Comparison of ENCODE assay signal across 8 mouse cellular contexts in the genomic region with DNA sequence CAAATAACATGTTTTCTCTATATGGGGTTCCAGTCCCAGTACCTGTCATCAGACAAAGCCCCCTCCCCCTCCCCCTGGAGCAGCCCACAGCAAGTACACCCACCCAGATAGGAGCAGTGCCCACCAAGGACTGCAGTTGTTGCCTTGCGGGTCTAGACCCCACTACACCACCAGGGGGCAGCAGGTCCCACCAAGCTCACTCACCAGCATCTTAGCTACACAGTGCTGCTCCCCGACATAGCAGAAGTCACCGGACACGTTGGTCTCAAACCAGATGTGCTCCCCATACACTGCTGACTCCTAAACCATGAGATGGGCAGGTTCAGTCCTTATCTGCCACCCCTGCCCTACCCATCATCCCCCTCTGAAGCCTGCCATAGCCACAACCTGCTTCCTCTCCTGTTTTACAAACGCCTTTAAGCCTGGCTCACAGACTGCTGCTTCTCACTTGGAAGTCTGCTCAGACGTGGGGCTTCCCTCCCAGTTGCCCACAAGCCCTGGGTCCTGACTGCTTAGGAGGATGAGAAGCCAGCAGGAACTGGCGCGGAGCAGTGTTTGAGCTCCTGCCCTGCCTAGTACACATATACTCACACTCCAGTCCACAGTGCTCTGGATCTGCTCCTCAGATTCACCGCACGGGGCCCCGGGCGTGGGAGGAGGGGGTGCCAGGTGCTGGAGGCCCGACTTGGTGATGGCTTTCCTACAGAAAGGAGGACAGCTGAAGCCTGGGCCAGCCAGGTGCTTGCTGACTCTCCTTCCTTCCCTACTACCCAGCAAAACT. TPM values are rescaled to one million over a fixed set of nuclear protein-coding genes. Genes with fewer than 3 reads are reported as not detected.
DNase-seq lines count a peak whose midpoint lies in the region; ATAC-seq lines count a peak whose summit lies in the region.

No protein-coding gene starts in this region.

- 45% methylated on average over 13 of the region's 13 CpGs for WGBS in intestine, embryonic 16.5 days
- 43% methylated on average over 13 of the region's 13 CpGs for WGBS in midbrain, embryonic 16.5 days

- 0 out of 2 replicates have a peak overlapping the region, but pooled peaks have one; percentile 43 for H3K9ac ChIP-seq in intestine, embryonic 16.5 days (ENCODE audit: low read depth, low read length)
- no peak overlapping the region for H3K9ac ChIP-seq in midbrain, embryonic 16.5 days (ENCODE audit: low read depth, low read length)

- no peak overlapping the region for H3K4me3 ChIP-seq in intestine, embryonic 16.5 days (ENCODE audit: low read length)
- no peak overlapping the region for H3K4me3 ChIP-seq in midbrain, embryonic 16.5 days (ENCODE audit: low read depth, low read length)

- no peak overlapping the region for H3K4me2 ChIP-seq in intestine, embryonic 16.5 days (ENCODE audit: low read depth, low read length)
- H3K4me2 ChIP-seq in midbrain, embryonic 16.5 days (ENCODE audit: low read length), result no peak overlapping the region

- no peaks in the 10 kb centered on the region for H3K27me3 ChIP-seq in intestine, embryonic 16.5 days (replicated peaks; ENCODE audit: control insufficient read depth, insufficient read depth, low read length)
- no peaks in the 10 kb centered on the region for H3K27me3 ChIP-seq in midbrain, embryonic 16.5 days (ENCODE audit: control insufficient read depth, insufficient read depth, low read depth, low read length)

- no peak overlapping the region for H3K27ac ChIP-seq in intestine, embryonic 16.5 days (ENCODE audit: low read length)
- no peak overlapping the region for H3K27ac ChIP-seq in midbrain, embryonic 16.5 days (ENCODE audit: low read length)

- H3K36me3 ChIP-seq in intestine, embryonic 16.5 days (ENCODE audit: control insufficient read depth, insufficient read depth, low read length), result peaks cover 20% of the 10 kb centered on the region
- H3K36me3 ChIP-seq in midbrain, embryonic 16.5 days (ENCODE audit: control insufficient read depth, insufficient read depth, low read length), result peaks cover 5% of the 10 kb centered on the region

- ATAC-seq in intestine, embryonic 16.5 days, result peak; percentile 42; the same call in 1 of the 2 replicates
- ATAC-seq in midbrain, embryonic 16.5 days, result peak; percentile 71

- no peaks in the 10 kb centered on the region for H3K9me3 ChIP-seq in intestine, embryonic 16.5 days (ENCODE audit: control insufficient read depth, low read length)
- H3K9me3 ChIP-seq in midbrain, embryonic 16.5 days (replicated peaks; ENCODE audit: control insufficient read depth, low read length, poor library complexity, severe bottlenecking), result no peaks in the 10 kb centered on the region

- DNase-seq in left cerebral cortex, adult 11 months (ENCODE audit: low spot score), result peak; percentile 68
- no peak for DNase-seq in left cerebral cortex, adult 8-10 months (ENCODE audit: low spot score in 2 of 2)
- peak; percentile 89 for DNase-seq in embryo, embryonic 10 days (ENCODE audit: low spot score)
- DNase-seq in gastrocnemius, postnatal 36 days, result peak; percentile 69 to 80
- peak; percentile 84 for DNase-seq in liver
- peak; percentile 67 to 86 for DNase-seq in spleen, postnatal 10 days (ENCODE audit: low spot score in 2 of 2)

- peaks cover 50% of the 10 kb centered on the region for H3K4me1 ChIP-seq in intestine, embryonic 16.5 days (ENCODE audit: control insufficient read depth, insufficient read depth, low read length)
- H3K4me1 ChIP-seq in midbrain, embryonic 16.5 days (ENCODE audit: control insufficient read depth, insufficient read depth, low read length), result peaks cover 4% of the 10 kb centered on the region

- intact Hi-C loops in gastrocnemius, postnatal 36 days (cut with DNase I), result loop anchor here (2.0 kb wide), 2 partner anchors 14 to 42 kb away; no protein-coding TSS in a partner anchor

RNA-seq across cellular contexts. Expression of a gene that starts 1.1 kb away (rescaled TPM):
- not detected for total RNA-seq in left cerebral cortex, adult 8-10 months (2022)
- not detected for total RNA-seq in gastrocnemius, postnatal 36 days (2021)
- polyA plus RNA-seq in intestine, embryonic 16.5 days (2015; fragmentation: Nextera tagmentation; extraction: Ambion mirVana), result 0.28 and 0.55 TPM in 2 replicates
- 0.11 TPM in 1 of 2 replicates, not detected in the other for polyA plus RNA-seq in midbrain, embryonic 16.5 days (2015; fragmentation: Nextera tagmentation; extraction: Ambion mirVana)

RNA-seq across cellular contexts. Expression of a gene that starts 12.3 kb away (rescaled TPM):
- 10 to 100 TPM; 17.9 to 21.1 (median 19.8) TPM for total RNA-seq in left cerebral cortex, adult 8-10 months (2022)
- total RNA-seq in gastrocnemius, postnatal 36 days (2021), result 1 to 10 TPM; 1.4 to 4.3 TPM
- 370 and 437 TPM in 2 replicates for polyA plus RNA-seq in intestine, embryonic 16.5 days (2015; fragmentation: Nextera tagmentation; extraction: Ambion mirVana)
- 98.8 and 113 TPM in 2 replicates for polyA plus RNA-seq in midbrain, embryonic 16.5 days (2015; fragmentation: Nextera tagmentation; extraction: Ambion mirVana)

RNA-seq across cellular contexts. Expression of a gene that starts 17.3 kb away (rescaled TPM):
- total RNA-seq in left cerebral cortex, adult 8-10 months (2022), result 10 to 100 TPM; 57.9 to 66.5 (median 60.3) TPM
- total RNA-seq in gastrocnemius, postnatal 36 days (2021), result not detected
- polyA plus RNA-seq in intestine, embryonic 16.5 days (2015; fragmentation: Nextera tagmentation; extraction: Ambion mirVana), result 0.23 and 0.33 TPM in 2 replicates
- 0.33 and 0.34 TPM in 2 replicates for polyA plus RNA-seq in midbrain, embryonic 16.5 days (2015; fragmentation: Nextera tagmentation; extraction: Ambion mirVana)

RNA-seq across cellular contexts. Expression of a gene that starts 31.3 kb away (rescaled TPM):
- 100 to 1,000 TPM; 414 to 471 (median 424) TPM for total RNA-seq in left cerebral cortex, adult 8-10 months (2022)
- total RNA-seq in gastrocnemius, postnatal 36 days (2021), result 10 to 100 TPM; 28.1 to 35.5 TPM
- polyA plus RNA-seq in intestine, embryonic 16.5 days (2015; fragmentation: Nextera tagmentation; extraction: Ambion mirVana), result 46.4 and 66.7 TPM in 2 replicates
- 28.3 and 33.3 TPM in 2 replicates for polyA plus RNA-seq in midbrain, embryonic 16.5 days (2015; fragmentation: Nextera tagmentation; extraction: Ambion mirVana)

Comparison
In these comparisons a context has a peak if more than half of its experiments do, and no peak if none do; other contexts are left out.
1. DNase-seq: peak in left cerebral cortex, adult 11 months (single experiment), embryo, embryonic 10 days (single experiment), gastrocnemius, postnatal 36 days (2 of 2), liver (single experiment) and spleen, postnatal 10 days (2 of 2); none in left cerebral cortex, adult 8-10 months (0 of 2).
2. RNA of a gene that starts 17.3 kb away (total RNA-seq): 57.9 to 66.5 TPM in left cerebral cortex, adult 8-10 months; not detected in gastrocnemius, postnatal 36 days; every median in the first group is over 10 times any median in the second.